10 mouse cellular contexts compared by ENCODE assay signal in genomic region chr1:134516491-134517198, GRCm38 (mm10). TPM values are rescaled to one million over a fixed set of nuclear protein-coding genes. Genes with fewer than 3 reads are reported as not detected.
DNase-seq lines count a peak whose midpoint lies in the region; ATAC-seq and TF ChIP-seq lines count a peak whose summit lies in the region.
"Had no signal": no experiment of that assay in that cellular context is flagged by ENCODE, and none has a peak within 500 bp of the region (broad histone marks: within the 10 kb centered on the region; RNA-seq: fewer than 3 reads in every experiment).

No protein-coding gene starts in this region.

- peaks cover 35% of the 10 kb centered on the region for H3K27me3 ChIP-seq in neural tube, embryonic 13.5 days

- TF ChIP-seq POLR2A in embryonic fibroblast, embryonic 13.5 days (IDR thresholded peaks at IDR 0.05; ENCODE audit: low read depth, low read length): no peak

- ATAC-seq in neural tube, embryonic 13.5 days (ENCODE audit: low read depth): 0 out of 2 replicates have a peak, but pooled peaks have one; percentile 24
- ATAC-seq in activated CD4-positive, CD25-positive, alpha-beta regulatory T cell, adult 4 months: no peak

- DNase-seq in left cerebral cortex, postnatal 4 days: peak; percentile 38
- DNase-seq in left cerebral cortex, postnatal 36 days (ENCODE audit: low spot score in 2 of 2): no peak
- DNase-seq in kidney, postnatal 10 days: peak; percentile 76
- DNase-seq in cerebellum, adult 9-11 months: no peak
- no peak for DNase-seq in adrenal gland, postnatal 10 days
- DNase-seq: cerebellum, postnatal 25 days had no signal

- no peaks in the 10 kb centered on the region for H3K36me3 ChIP-seq in neural tube, embryonic 13.5 days

- peaks cover 10% of the 10 kb centered on the region for H3K4me1 ChIP-seq in embryonic fibroblast, embryonic 13.5 days (ENCODE audit: control insufficient read depth, insufficient read depth, low read length)
- H3K4me1 ChIP-seq in neural tube, embryonic 13.5 days (replicated peaks): peaks cover 33% of the 10 kb centered on the region

- intact Hi-C loops in left cerebral cortex, postnatal 4 days (cut with DNase I): no loop called here
- intact Hi-C loops in left cerebral cortex, postnatal 36 days (cut with DNase I): loop anchor here (5.0 kb wide), 1 partner anchor 86 kb away; no protein-coding TSS in a partner anchor

- H3K9ac ChIP-seq in neural tube, embryonic 13.5 days: no peak overlapping the region

- H3K9me3 ChIP-seq in neural tube, embryonic 13.5 days: no peaks in the 10 kb centered on the region

- WGBS in neural tube, embryonic 13.5 days: 30% methylated on average over 4 of the region's 4 CpGs

- H3K27ac ChIP-seq in embryonic fibroblast, embryonic 13.5 days (ENCODE audit: insufficient read depth, low read length): peak overlapping the region; percentile 25; the same call in 1 of the 2 replicates
- peak overlapping the region; percentile 38; the same call in 1 of the 2 replicates for H3K27ac ChIP-seq in neural tube, embryonic 13.5 days (replicated peaks)

- TF ChIP-seq CTCF in embryonic fibroblast, embryonic 13.5 days (IDR thresholded peaks at IDR 0.05; ENCODE audit: borderline replicate concordance, insufficient read depth, low read length): no peak

- H3K4me2 ChIP-seq in neural tube, embryonic 13.5 days: no peak overlapping the region

- no peak overlapping the region for H3K4me3 ChIP-seq in embryonic fibroblast, embryonic 13.5 days (ENCODE audit: insufficient read depth, low read length)
- no peak overlapping the region for H3K4me3 ChIP-seq in neural tube, embryonic 13.5 days

RNA-seq across cellular contexts. Expression of gene Rabif, which starts 22.2 kb away (rescaled TPM):
- 10 to 100 TPM; 38.2 to 38.5 TPM for total RNA-seq in left cerebral cortex, postnatal 4 days (2021)
- 10 to 100 TPM; 26.1 to 29.5 TPM for total RNA-seq in left cerebral cortex, postnatal 36 days (2021)
- polyA plus RNA-seq in embryonic fibroblast, embryonic 13.5 days (2011; ENCODE audit: insufficient read length, low read depth, missing spikeins): 21.5 and 22.7 TPM in 2 replicates
- polyA plus RNA-seq in neural tube, embryonic 13.5 days (2015; fragmentation: Nextera tagmentation; extraction: Ambion mirVana): 65.1 and 67.4 TPM in 2 replicates
- polyA plus RNA-seq in activated CD4-positive, CD25-positive, alpha-beta regulatory T cell, adult 4 months (2017; shearing (Covaris generic)): 10 to 100 TPM; 34.2 to 42.6 TPM
- total RNA-seq in adrenal gland, postnatal 10 days (2021): 10 to 100 TPM; 22.6 to 26.6 TPM

RNA-seq across cellular contexts. Expression of gene Mgat4e, which starts 32.8 kb away (rescaled TPM):
- not detected for total RNA-seq in left cerebral cortex, postnatal 4 days (2021)
- not detected for total RNA-seq in left cerebral cortex, postnatal 36 days (2021)
- polyA plus RNA-seq in embryonic fibroblast, embryonic 13.5 days (2011; ENCODE audit: insufficient read length, low read depth, missing spikeins): not detected in 2 replicates
- not detected in 2 replicates for polyA plus RNA-seq in neural tube, embryonic 13.5 days (2015; fragmentation: Nextera tagmentation; extraction: Ambion mirVana)
- not detected for polyA plus RNA-seq in activated CD4-positive, CD25-positive, alpha-beta regulatory T cell, adult 4 months (2017; shearing (Covaris generic))
- total RNA-seq in adrenal gland, postnatal 10 days (2021): not detected
- total RNA-seq: layer of hippocampus, postnatal 25 days had no signal

RNA-seq across cellular contexts. Expression of gene Kdm5b, which starts 43.3 kb away (rescaled TPM):
- total RNA-seq in left cerebral cortex, postnatal 4 days (2021): 100 to 1,000 TPM in 1 of 2 experiments, 10 to 100 TPM in 1; 98.4 to 107 TPM
- 10 to 100 TPM; 57.7 to 67.6 TPM for total RNA-seq in left cerebral cortex, postnatal 36 days (2021)
- 69.1 and 71.7 TPM in 2 replicates for polyA plus RNA-seq in embryonic fibroblast, embryonic 13.5 days (2011; ENCODE audit: insufficient read length, low read depth, missing spikeins)
- polyA plus RNA-seq in neural tube, embryonic 13.5 days (2015; fragmentation: Nextera tagmentation; extraction: Ambion mirVana): 90.2 and 98.9 TPM in 2 replicates
- polyA plus RNA-seq in activated CD4-positive, CD25-positive, alpha-beta regulatory T cell, adult 4 months (2017; shearing (Covaris generic)): 10 to 100 TPM; 10.5 to 11.4 TPM
- 10 to 100 TPM; 34.9 to 45.3 TPM for total RNA-seq in adrenal gland, postnatal 10 days (2021)

Comparison
In these comparisons a context has a peak if more than half of its experiments do, and no peak if none do; other contexts are left out.
1. DNase-seq: peak in left cerebral cortex, postnatal 4 days (single experiment) and kidney, postnatal 10 days (single experiment); none in left cerebral cortex, postnatal 36 days (0 of 2), cerebellum, adult 9-11 months (single experiment) and adrenal gland, postnatal 10 days (single experiment).